Mouse (Mus musculus): ENCODE results near the gene Tctex1d4.

GRCm38 (mm10) chr4:117140613-117141012, 14.0 kb downstream of the Tctex1d4 start:
- no peak for TF ChIP-seq CTCF (IDR thresholded peaks at IDR 0.05; ENCODE audit: extremely low read depth, insufficient read depth, insufficient read length, insufficient replicate concordance)
- TF ChIP-seq POLR2A (IDR thresholded peaks at IDR 0.05; ENCODE audit: low read depth, low read length): no peak

Measured in spleen, adult 2 months (tissue).